Mouse (Mus musculus): Measurements from ENCODE around the gene Fam180a. TPM values are rescaled to one million over a fixed set of nuclear protein-coding genes. Genes with fewer than 3 reads are reported as not detected.
"Not testable (repeated sequence)": the region's sequence is repeated elsewhere in the genome, so short reads cannot be mapped to it uniquely, and the experiment has no call there.

The Fam180a gene
- polyA plus RNA-seq (2015; fragmentation: Nextera tagmentation; extraction: Ambion mirVana) = 0.27 and 0.71 TPM in 2 replicates

- Histone ChIP-seq H3K27me3 (no peaks in the 10 kb centered on the region), H3K27ac (no peak within 1 kb of the TSS), H3K9ac (no peak within 1 kb of the TSS), H3K9me3 (no peaks in the 10 kb centered on the region), H3K4me3 (no peak within 1 kb of the TSS), H3K4me2 (no peak within 1 kb of the TSS), H3K36me3 (no peaks in the 10 kb centered on the region), H3K4me1 (replicated peaks) (0 out of 2 replicates have a peak, but pooled peaks cover 8% of the 10 kb centered on the region)
- WGBS = 86% methylated on average over 9 of the region's 9 CpGs
- ATAC-seq (ENCODE audit: low FRiP score) = no peak
Observed at GRCm38 (mm10) chr6:35326111-35326515, at the start of gene Fam180a. Gene Fam180a, minus strand, starts transcription at chr6:35326141.

DNA sequence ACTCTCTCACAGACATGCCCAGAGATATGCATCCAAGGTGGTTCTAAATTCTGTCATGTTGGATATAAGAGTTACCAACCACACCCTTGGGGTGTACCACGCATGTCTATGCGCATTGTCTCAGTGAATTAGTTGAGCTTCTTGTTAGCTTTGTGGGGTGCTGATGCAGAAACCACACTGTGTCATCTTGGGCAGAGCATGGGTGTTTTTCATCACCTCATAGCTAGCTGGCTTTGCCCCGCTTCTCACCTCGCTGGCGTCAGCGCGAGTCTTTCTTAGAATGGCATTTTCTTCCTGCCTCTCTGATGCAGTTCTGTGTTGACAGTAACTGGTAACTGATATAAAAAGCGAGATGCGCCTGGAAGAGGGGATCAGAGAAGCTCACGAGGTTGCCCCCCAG, 48.1 kb upstream of the Fam180a start:
- Histone ChIP-seq H3K27ac (no peak overlapping the region), H3K27me3 (no peaks in the 10 kb centered on the region), H3K9ac (no peak overlapping the region), H3K9me3 (no peaks in the 10 kb centered on the region), H3K4me1 (replicated peaks) (no peaks in the 10 kb centered on the region), H3K4me2 (no peak overlapping the region), H3K36me3 (no peaks in the 10 kb centered on the region), H3K4me3 (no peak overlapping the region)
- WGBS = 92% methylated on average over 10 of the region's 10 CpGs
- ATAC-seq (ENCODE audit: low FRiP score) = no peak

GRCm38 (mm10) chr6:35370356-35370755, 44.4 kb upstream of the Fam180a start:
- Histone ChIP-seq H3K27ac (no peak overlapping the region), H3K9ac (no peak overlapping the region), H3K4me1 (replicated peaks) (no peaks in the 10 kb centered on the region), H3K9me3 (no peaks in the 10 kb centered on the region), H3K27me3 (no peaks in the 10 kb centered on the region), H3K36me3 (no peaks in the 10 kb centered on the region), H3K4me3 (no peak overlapping the region), H3K4me2 (no peak overlapping the region)
- 90% methylated on average over 7 of the region's 7 CpGs for WGBS
- no peak for ATAC-seq (ENCODE audit: low FRiP score)

GRCm38 (mm10) chr6:35369578-35370282, 43.8 kb upstream of the Fam180a start:
- not testable (repeated sequence) for ATAC-seq (ENCODE audit: low FRiP score); H3K9me3 ChIP-seq; H3K9ac ChIP-seq; H3K27ac ChIP-seq; H3K4me1 ChIP-seq (replicated peaks); H3K36me3 ChIP-seq; H3K4me2 ChIP-seq; H3K27me3 ChIP-seq; H3K4me3 ChIP-seq
- 97% methylated on average over 18 of the region's 18 CpGs for WGBS

DNA sequence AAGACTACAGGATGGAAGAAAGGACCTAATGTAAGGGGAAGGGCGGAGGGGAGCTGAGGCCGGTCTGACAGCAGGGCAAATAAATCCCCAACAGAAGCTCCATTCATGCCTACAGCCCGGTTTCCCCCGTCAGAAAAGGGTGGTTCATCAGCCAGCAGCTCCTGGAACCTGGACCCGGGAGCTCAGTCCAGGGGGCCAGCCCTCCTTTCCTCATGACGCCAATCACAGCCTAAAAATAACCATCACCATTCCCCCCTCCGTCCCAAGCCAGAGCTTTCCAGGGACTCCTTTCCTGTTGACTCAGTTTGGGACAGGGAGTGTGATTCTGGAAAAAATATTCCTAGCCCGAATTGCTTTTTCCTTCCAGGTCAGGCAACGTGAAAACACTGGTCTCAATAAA, 36.7 kb upstream of the Fam180a start:
- Histone ChIP-seq H3K27ac (no peak overlapping the region), H3K36me3 (no peaks in the 10 kb centered on the region), H3K27me3 (no peaks in the 10 kb centered on the region), H3K4me2 (no peak overlapping the region), H3K9me3 (peaks cover 4% of the 10 kb centered on the region; the same call in 1 of the 2 replicates), H3K4me3 (no peak overlapping the region), H3K9ac (no peak overlapping the region), H3K4me1 (replicated peaks) (no peaks in the 10 kb centered on the region)
- no peak for ATAC-seq (ENCODE audit: low FRiP score)
- WGBS = 67% methylated on average over 9 of the region's 9 CpGs

GRCm38 (mm10) chr6:35355320-35355719, 29.4 kb upstream of the Fam180a start:
- no peaks in the 10 kb centered on the region for H3K27me3 ChIP-seq
- H3K4me1 ChIP-seq (replicated peaks) = peaks cover 18% of the 10 kb centered on the region
- H3K4me2 ChIP-seq = no peak overlapping the region
- H3K9ac ChIP-seq = no peak overlapping the region
- ATAC-seq (ENCODE audit: low FRiP score) = no peak
- H3K4me3 ChIP-seq = no peak overlapping the region
- H3K27ac ChIP-seq = peak overlapping the region; percentile 3; the same call in 1 of the 2 replicates
- H3K9me3 ChIP-seq = peaks cover 4% of the 10 kb centered on the region; the same call in 1 of the 2 replicates
- WGBS = 90% methylated on average over 3 of the region's 3 CpGs
- no peaks in the 10 kb centered on the region for H3K36me3 ChIP-seq

DNA sequence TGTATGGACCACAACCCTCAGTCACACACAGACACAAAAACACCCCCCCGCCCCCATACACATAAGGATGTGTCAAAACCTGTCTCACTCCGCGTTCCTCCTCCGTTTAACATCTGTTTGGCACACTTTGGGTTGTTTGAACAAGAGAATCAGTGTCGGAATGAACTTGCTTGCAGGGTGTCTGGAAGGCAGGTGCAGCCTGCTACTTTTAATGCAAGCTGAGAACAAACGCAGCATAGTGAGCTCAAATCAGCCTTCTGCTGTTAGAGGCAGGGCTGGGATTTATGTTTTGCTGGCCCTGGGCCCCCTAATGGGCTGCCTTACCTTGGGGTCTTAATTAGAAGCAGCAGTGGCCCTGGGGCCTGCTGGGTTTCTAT, 28.7 kb upstream of the Fam180a start:
- no peak overlapping the region for H3K9ac ChIP-seq
- no peaks in the 10 kb centered on the region for H3K27me3 ChIP-seq
- H3K4me3 ChIP-seq = no peak overlapping the region
- ATAC-seq (ENCODE audit: low FRiP score) = no peak
- peaks cover 4% of the 10 kb centered on the region; the same call in 1 of the 2 replicates for H3K9me3 ChIP-seq
- peak overlapping the region; percentile 29 for H3K4me2 ChIP-seq
- peak overlapping the region; percentile 3; the same call in 1 of the 2 replicates for H3K27ac ChIP-seq
- no peaks in the 10 kb centered on the region for H3K36me3 ChIP-seq
- WGBS = 11% methylated on average over 6 of the region's 6 CpGs
- peaks cover 18% of the 10 kb centered on the region for H3K4me1 ChIP-seq (replicated peaks)

GRCm38 (mm10) chr6:35353846-35354621, 28.1 kb upstream of the Fam180a start:
- Histone ChIP-seq H3K4me3 (no peak overlapping the region), H3K27ac (no peak overlapping the region), H3K4me2 (peak overlapping the region; percentile 29), H3K27me3 (no peaks in the 10 kb centered on the region), H3K9me3 (peaks cover 3% of the 10 kb centered on the region; the same call in 1 of the 2 replicates), H3K4me1 (replicated peaks) (peaks cover 18% of the 10 kb centered on the region), H3K36me3 (no peaks in the 10 kb centered on the region), H3K9ac (no peak overlapping the region)
- ATAC-seq (ENCODE audit: low FRiP score) = no peak
- WGBS = 13% methylated on average over 16 of the region's 18 CpGs

- Histone ChIP-seq H3K36me3 (no peaks in the 10 kb centered on the region), H3K9ac (no peak overlapping the region), H3K4me2 (no peak overlapping the region), H3K4me3 (no peak overlapping the region), H3K27ac (no peak overlapping the region), H3K27me3 (no peaks in the 10 kb centered on the region), H3K4me1 (replicated peaks) (peaks cover 18% of the 10 kb centered on the region), H3K9me3 (no peaks in the 10 kb centered on the region)
- no peak for ATAC-seq (ENCODE audit: low FRiP score)
- WGBS = 58% methylated on average over 5 of the region's 5 CpGs
Observed at GRCm38 (mm10) chr6:35353416-35353815, 27.5 kb upstream of the Fam180a start.

- no peak overlapping the region for H3K27ac ChIP-seq
- WGBS = 92% methylated on average over 8 of the region's 8 CpGs
- no peak overlapping the region for H3K4me3 ChIP-seq
- no peak for ATAC-seq (ENCODE audit: low FRiP score)
- no peaks in the 10 kb centered on the region for H3K9me3 ChIP-seq
- H3K36me3 ChIP-seq = no peaks in the 10 kb centered on the region
- no peak overlapping the region for H3K9ac ChIP-seq
- H3K4me2 ChIP-seq = no peak overlapping the region
- H3K27me3 ChIP-seq = no peaks in the 10 kb centered on the region
- peaks cover 18% of the 10 kb centered on the region for H3K4me1 ChIP-seq (replicated peaks)
Observed at GRCm38 (mm10) chr6:35352867-35353266, 26.9 kb upstream of the Fam180a start.

GRCm38 (mm10) chr6:35351826-35352225, 25.9 kb upstream of the Fam180a start:
- Histone ChIP-seq H3K4me1 (replicated peaks) (peaks cover 18% of the 10 kb centered on the region), H3K4me3 (no peak overlapping the region), H3K9me3 (no peaks in the 10 kb centered on the region), H3K27ac (no peak overlapping the region), H3K4me2 (no peak overlapping the region), H3K9ac (no peak overlapping the region), H3K36me3 (no peaks in the 10 kb centered on the region), H3K27me3 (no peaks in the 10 kb centered on the region)
- no peak for ATAC-seq (ENCODE audit: low FRiP score)
- 94% methylated on average over 3 of the region's 3 CpGs for WGBS

DNA sequence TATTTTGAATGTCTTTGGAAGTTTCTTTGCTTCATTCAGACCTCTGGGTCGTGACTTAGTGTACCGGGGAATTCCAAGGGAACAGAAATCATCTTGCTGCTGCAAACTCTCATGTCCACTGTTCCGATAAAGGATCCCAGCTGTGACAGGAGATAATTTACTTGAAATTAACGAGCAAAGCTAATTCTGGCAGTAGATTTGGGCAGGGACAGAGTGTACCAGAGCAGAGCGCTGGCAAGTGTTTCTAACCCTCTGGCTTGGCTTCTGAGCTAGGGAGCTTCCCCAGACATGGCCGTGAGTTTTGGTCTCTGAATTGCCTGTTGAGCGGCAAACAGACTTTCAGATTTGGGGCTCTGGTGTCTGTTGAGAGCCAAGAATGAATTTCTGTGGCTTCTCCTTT, 23.8 kb upstream of the Fam180a start:
- H3K4me2 ChIP-seq = no peak overlapping the region
- 59% methylated on average over 7 of the region's 7 CpGs for WGBS
- no peaks in the 10 kb centered on the region for H3K36me3 ChIP-seq
- no peaks in the 10 kb centered on the region for H3K27me3 ChIP-seq
- ATAC-seq (ENCODE audit: low FRiP score) = no peak
- no peak overlapping the region for H3K9ac ChIP-seq
- no peak overlapping the region for H3K4me3 ChIP-seq
- H3K4me1 ChIP-seq (replicated peaks) = peaks cover 14% of the 10 kb centered on the region
- no peaks in the 10 kb centered on the region for H3K9me3 ChIP-seq
- H3K27ac ChIP-seq = no peak overlapping the region
